Mouse (Mus musculus): ENCODE measurements around the gene Gcn1l1.
A peak's percentile ranks its signal among the peaks of the same experiment; 100 is the strongest.

Gene Gcn1l1

DNA sequence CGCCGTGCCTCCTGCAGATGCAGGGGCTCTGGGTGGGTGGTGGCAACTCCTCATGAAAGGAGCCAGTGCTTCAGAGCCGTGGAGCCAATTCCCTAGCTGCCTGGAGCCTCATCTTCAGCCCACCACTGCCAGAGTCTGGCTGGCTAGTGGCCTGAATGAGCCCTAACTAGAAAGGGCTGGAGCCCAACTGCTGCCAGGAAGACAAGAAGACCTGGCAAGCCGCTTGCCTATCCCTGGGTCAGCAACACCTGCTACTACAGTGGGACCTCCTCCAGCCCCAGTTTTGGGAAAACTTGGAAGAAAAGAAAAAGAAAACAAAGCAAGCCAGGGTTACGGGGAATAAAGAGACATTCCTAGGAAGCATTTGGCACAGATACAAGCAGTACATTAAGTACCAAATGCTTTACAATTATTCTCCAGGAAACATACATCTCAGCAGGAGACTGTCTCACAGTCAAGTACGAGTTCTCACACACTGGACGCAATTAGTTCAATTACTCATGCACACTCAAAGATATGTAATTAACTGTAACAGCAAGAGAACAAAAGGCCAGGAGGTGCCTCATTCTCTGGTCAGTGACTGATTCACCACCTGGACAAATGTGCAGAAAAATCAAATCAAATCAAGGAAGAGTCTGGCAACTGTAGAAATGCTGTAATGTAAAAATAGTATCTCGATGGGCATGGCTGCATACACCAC, 101.5 kb downstream of the Gcn1l1 start:
- DNase-seq, result no peak

GRCm38 (mm10) chr5:115667210-115667609, 102.2 kb downstream of the Gcn1l1 start:
- peak in 1 of 2 experiments; percentile 31 for DNase-seq

DNA sequence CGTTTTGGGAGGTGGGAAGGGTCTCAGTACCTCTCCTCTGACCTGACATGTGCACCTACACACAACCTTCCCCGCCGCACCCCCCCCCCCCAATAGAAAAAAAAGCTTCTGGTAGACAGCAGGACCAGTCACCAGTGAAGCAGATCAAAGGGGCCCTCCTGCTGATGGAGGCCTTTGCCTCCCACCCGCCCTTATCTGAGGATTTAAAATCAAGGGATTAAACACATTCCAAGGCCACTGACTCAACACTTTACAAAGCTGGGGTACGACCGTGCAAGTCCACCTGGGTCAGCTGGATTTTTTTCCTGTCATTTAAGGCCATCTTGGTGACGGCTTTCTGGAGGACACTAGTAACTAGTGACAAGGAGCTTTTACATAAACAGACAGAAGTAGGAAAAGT, 102.8 kb downstream of the Gcn1l1 start:
- DNase-seq, result no peak

GRCm38 (mm10) chr5:115668986-115669385, 103.9 kb downstream of the Gcn1l1 start:
- DNase-seq, result no peak

DNA sequence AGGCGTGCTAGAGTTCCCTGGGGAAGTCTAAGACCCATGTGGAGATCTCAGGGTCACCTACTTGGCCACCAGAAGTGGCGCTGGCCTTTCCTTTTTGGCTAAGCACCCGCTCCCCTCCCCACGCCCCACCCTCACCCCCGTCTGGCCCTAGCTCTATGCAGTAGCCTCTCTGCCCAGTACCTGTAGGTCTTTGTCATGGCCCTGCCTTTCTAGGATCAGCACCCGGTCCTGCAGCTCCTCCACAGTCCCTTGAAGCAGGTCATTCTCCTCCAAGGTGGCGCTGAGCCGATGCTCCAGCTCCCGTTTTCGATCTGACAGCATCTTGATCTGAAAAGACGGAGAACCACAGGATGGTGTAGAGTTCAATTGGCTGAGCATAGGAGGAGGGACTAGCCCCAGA, 104.9 kb downstream of the Gcn1l1 start:
- DNase-seq, result no peak

DNA sequence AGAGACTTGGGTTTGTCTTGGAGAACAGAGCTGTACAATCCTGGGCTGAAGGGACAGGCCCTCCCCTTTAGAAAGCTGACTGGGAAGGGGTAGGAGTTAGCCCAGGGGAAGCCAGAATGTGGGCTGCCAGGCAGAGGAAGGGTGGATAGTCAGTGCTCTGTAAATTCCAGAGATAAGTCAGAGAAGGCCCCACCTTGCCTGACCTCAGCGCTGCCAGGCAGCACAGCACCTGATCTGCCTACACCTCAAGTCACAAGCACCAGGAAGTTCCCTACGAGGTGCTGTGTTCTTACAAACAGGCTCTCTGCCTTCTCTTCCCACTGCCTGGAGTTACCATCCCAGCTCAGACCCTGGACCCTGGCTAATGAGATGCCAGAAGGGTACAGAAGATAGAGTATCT, 105.4 kb downstream of the Gcn1l1 start:
- no peak for DNase-seq

GRCm38 (mm10) chr5:115671846-115672245, 106.8 kb downstream of the Gcn1l1 start:
- DNase-seq, result no peak

Measured in kidney, postnatal 4 days (tissue).